Mouse (Mus musculus) ovary, postnatal 10 days (tissue): ENCODE measurements around the gene Gm13290.
"Not testable (repeated sequence)": the region's sequence is repeated elsewhere in the genome, so short reads cannot be mapped to it uniquely, and the experiment has no call there.

Source experiments
- DNase-seq: peaks from one replicate; pipeline ENCODE4 v3.0.0; 2022; ENCODE audit warnings: low spot score

Gm13290 gene

GRCm38 (mm10) chr4:88782335-88782734 lies 8.7 kb downstream of the Gm13290 start:
- DNase-seq = not testable (repeated sequence)

GRCm38 (mm10) chr4:88785409-88785808 lies 11.8 kb downstream of the Gm13290 start, which contains the start of gene Gm13276:
Gene Gm13276 (plus strand): TSS chr4:88785709.
- DNase-seq = not testable (repeated sequence)

- not testable (repeated sequence) for DNase-seq
Measured at GRCm38 (mm10) chr4:88788402-88788801, 14.8 kb downstream of the Gm13290 start, which contains the start of gene Gm13277. Gene Gm13277 (plus strand): TSS chr4:88788632.

DNA sequence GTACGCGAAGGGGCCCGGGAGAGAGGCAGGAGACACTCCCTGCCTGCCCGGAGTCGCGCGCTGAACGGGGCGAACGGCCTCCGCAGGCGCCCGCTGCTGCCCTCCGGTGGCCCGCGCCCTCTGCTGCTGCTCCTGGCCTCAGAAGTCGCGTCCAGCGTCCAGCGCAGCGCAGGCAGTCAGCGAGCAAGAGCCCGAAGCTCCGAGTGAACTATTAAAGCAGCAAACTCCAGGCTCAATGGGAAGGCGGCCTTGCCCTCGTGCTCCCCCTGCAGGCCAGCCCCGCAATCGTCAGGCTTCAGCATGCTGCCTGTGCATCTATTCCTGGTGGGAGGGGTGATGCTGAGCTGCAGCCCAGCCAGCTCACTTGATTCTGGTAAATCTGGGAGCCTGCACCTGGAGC lies 17.6 kb downstream of the Gm13290 start, which contains the start of gene Gm13278:
Gm13278 (plus strand) TSS at position 301 of the 400 bp plus-strand sequence.
- not testable (repeated sequence) for DNase-seq

- peak; percentile 96 for DNase-seq
Measured at GRCm38 (mm10) chr4:88793936-88794675, 20.5 kb downstream of the Gm13290 start, which contains the start of gene Gm13275. Gene Gm13275 (plus strand): TSS chr4:88794487.

DNA sequence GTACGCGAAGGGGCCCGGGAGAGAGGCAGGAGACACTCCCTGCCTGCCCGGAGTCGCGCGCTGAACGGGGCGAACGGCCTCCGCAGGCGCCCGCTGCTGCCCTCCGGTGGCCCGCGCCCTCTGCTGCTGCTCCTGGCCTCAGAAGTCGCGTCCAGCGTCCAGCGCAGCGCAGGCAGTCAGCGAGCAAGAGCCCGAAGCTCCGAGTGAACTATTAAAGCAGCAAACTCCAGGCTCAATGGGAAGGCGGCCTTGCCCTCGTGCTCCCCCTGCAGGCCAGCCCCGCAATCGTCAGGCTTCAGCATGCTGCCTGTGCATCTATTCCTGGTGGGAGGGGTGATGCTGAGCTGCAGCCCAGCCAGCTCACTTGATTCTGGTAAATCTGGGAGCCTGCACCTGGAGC lies 23.5 kb downstream of the Gm13290 start, which contains the start of gene Gm13279:
Gm13279 (plus strand) TSS at position 301 of the 400 bp plus-strand sequence.
- DNase-seq = not testable (repeated sequence)

- DNase-seq = not testable (repeated sequence)
Measured at GRCm38 (mm10) chr4:88799365-88799764, 25.7 kb downstream of the Gm13290 start, which contains the start of gene Gm13285. Gene Gm13285 (plus strand): TSS chr4:88799665.

DNA sequence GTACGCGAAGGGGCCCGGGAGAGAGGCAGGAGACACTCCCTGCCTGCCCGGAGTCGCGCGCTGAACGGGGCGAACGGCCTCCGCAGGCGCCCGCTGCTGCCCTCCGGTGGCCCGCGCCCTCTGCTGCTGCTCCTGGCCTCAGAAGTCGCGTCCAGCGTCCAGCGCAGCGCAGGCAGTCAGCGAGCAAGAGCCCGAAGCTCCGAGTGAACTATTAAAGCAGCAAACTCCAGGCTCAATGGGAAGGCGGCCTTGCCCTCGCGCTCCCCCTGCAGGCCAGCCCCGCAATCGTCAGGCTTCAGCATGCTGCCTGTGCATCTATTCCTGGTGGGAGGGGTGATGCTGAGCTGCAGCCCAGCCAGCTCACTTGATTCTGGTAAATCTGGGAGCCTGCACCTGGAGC lies 29.3 kb downstream of the Gm13290 start, which contains the start of gene Gm13287:
Gm13287 (plus strand) TSS at position 301 of the 400 bp plus-strand sequence.
- not testable (repeated sequence) for DNase-seq

- not testable (repeated sequence) for DNase-seq
Measured at GRCm38 (mm10) chr4:88805231-88805630, 31.6 kb downstream of the Gm13290 start, which contains the start of gene Gm13288. Gene Gm13288 (plus strand): TSS chr4:88805531.

GRCm38 (mm10) chr4:88805761-88806160 lies 32.1 kb downstream of the Gm13290 start:
- DNase-seq = not testable (repeated sequence)

- DNase-seq = no peak
Measured at GRCm38 (mm10) chr4:88815928-88816327, 42.3 kb downstream of the Gm13290 start, which contains the start of gene Ifna7. Gene Ifna7 (plus strand): TSS chr4:88816228.

DNA sequence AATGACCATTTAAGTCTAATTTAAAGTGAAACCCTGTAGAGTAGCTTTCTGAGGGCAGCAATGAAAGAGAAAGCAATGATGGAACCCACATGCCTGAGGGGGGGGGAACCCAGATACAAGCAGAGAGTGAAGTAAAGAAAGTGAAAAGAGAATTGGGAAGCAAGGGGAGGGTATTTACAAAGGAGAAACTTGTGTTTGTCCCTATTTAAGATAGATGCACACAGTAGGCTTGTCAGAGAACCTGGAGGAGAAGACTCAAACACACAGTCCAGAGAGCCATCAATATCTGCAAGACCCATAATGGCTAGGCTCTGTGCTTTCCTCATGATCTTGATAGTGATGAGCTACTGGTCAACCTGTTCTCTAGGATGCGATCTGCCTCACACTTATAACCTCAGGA lies 46.0 kb downstream of the Gm13290 start, which contains the start of gene Ifna11:
Ifna11 (plus strand) TSS at position 301 of the 400 bp plus-strand sequence.
- DNase-seq = no peak

DNA sequence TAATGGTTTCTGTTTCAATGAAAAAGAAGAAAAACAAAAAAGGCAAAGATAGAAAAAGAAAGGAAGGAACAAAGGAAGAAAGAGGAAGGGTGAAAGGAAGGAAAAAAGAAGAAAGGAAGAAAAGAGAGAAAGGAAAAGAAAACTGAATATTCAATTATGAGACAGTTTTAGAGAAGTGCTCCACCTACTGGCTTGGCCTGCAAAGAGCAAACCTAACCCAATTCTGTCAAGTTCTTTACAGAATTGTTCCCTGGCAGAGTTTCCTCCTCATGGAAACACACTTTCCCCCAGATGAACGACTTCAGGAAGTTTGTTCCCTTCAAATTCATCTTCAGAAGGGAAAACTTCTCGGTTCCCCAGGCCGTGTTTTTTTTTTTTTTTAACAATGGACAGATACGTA lies 49.4 kb downstream of the Gm13290 start:
- DNase-seq = no peak
